Mouse (Mus musculus): ENCODE measurements at regions not wholly inside any gene's neighbourhood (a gene's known extent, or its start where the extent isn't known, plus 50 kb on each side); places are given as distances from the start of the nearest gene placed in this dataset.

DNA sequence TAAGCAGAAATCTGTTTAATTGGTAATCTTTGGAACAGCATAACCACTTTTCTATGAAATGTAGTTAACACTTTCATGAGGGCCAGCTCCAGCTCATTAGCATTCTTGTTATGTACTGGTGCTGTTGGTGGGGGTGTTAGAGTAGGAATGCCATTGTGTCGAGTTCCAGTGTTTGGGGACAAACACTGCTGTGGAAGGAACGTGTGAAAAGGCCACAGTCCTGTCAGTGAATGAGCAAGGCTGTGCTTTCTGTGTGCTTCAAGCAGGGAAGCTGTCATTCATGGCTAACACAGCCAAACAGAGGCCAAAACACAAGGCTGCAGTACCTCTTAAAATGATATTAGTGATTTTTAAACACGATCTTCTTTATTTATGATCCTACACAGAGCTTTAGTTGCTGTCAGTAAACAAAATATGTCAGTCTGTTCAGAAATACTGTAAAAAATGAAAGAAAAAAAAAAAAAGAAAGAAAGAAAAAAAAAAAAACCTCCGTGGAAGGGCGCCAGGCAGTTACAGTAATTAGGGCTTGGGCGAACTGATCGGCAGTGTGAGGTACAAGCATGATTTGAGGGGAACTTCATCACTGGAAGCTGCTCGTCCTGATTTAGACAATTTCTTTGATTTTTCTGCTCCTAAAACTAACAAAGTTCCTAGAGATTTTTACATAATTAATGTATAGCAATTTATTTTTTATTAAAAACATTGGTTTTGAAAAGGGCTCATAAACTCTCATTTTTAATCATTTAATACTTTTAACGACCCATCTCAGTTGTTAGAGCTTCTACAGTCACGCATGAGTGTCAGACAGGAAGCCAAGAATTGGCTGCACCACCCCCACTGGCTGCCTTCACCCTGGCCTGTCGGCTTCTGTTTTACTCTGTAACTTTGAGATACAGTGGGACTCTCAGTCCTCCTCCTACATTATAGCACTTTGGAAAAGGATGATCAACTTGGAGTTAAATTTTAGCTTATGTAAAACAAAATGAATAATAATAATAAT lies 80.8 kb upstream of the Dnajc24 start:
- DNase-seq (ENCODE audit: low spot score in 2 of 2) = no peak

GRCm38 (mm10) chr2:106083001-106083400 lies 79.7 kb upstream of the Dnajc24 start:
- DNase-seq (ENCODE audit: low spot score in 2 of 2) = no peak

- peak; percentile 66 to 72 for DNase-seq (ENCODE audit: low spot score in 2 of 2)
Measured at GRCm38 (mm10) chr2:106081951-106082350, 78.6 kb upstream of the Dnajc24 start.

DNA sequence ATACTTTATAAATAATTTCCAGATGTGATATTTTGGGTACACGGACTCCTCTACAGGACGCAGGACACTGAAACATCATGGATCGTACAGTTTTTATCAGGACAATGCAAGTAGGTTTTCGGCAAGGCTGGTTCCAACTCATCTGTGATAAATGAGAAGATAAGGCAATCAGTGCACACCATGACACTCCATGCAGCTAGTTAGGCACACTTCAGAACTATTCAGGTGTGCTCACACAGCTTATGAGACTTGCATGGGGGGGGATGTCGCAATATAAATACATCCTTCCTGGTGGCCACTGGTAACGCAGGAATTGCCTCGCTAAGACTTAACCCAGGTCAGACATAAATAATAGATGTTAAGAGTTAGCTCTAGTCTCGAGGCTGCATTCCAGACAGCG lies 77.3 kb upstream of the Dnajc24 start:
- DNase-seq (ENCODE audit: low spot score in 2 of 2) = no peak

DNA sequence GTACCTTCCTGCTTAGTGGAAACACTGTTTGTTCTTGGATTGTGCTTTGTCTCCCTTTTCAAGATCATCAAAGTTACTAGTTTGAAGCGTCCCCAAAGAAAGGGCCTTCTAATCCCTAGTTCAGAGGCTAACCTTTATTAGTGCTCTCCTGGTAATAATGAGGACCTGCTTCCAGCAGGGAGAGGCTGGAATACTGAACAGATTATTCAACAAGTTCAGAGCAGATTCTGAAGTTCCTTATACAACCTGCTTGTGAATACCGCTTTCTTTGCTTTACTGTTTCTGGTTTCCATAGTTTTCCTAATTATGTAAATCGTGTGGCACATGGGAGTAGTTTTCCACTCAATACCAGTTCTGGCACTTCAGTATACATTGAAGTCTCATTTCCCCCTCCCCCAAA lies 75.2 kb upstream of the Dnajc24 start:
- DNase-seq (ENCODE audit: low spot score in 2 of 2) = no peak

DNA sequence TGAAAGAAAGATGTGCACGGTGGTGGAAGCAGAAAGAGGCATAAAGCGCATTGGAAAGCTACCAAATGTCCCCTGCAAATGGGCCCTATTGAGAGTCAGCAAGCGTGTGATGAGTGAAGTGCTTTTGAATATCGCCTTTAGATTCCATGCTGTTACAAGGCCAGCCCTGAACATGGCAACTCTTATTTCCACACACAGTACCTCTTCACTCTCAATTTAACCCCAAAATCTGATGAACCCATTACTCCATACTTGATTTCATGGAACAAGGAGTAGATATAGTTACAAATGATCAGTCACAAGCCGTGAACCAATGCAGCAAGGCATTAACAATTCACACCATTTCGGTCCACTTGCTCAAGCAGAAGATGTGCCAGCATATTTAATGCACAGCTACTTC lies 71.1 kb upstream of the Dnajc24 start:
- no peak for DNase-seq (ENCODE audit: low spot score in 2 of 2)

- DNase-seq (ENCODE audit: low spot score in 2 of 2) = no peak
Measured at GRCm38 (mm10) chr2:106064316-106064715, 61.0 kb upstream of the Dnajc24 start.
